Mouse (Mus musculus) cerebellum, adult 2 months (tissue): ENCODE measurements at regions not wholly inside any gene's neighbourhood (a gene's known extent, or its start where the extent isn't known, plus 50 kb on each side); places are given as distances from the start of the nearest gene placed in this dataset.
A peak's percentile ranks its signal among the peaks of the same experiment; 100 is the strongest.

Experiments used
- DNase-seq, 2 experiments: peaks; one replicate each; pipeline ENCODE4 v3.0.0; 2021
- H3K27ac ChIP-seq: fragments of 200-500 bp; 2 replicates; pipeline ENCODE4 v1.5.1; 2012; ENCODE audit warnings: low read length, control low read depth, inconsistent platforms; ENCODE audit not compliant: insufficient read depth
- H3K27me3 ChIP-seq: fragments of 200-500 bp; 2 replicates; pipeline ENCODE4 v1.6.1; 2012; ENCODE audit warnings: inconsistent platforms, mild to moderate bottlenecking, low read length, moderate library complexity; ENCODE audit not compliant: control insufficient read depth, insufficient read depth
- H3K4me1 ChIP-seq: fragments of 200-500 bp; 2 replicates; pipeline ENCODE4 v1.6.1; 2011; ENCODE audit warnings: low read length; ENCODE audit not compliant: control insufficient read depth, insufficient read depth
- H3K4me3 ChIP-seq: fragments of 200-500 bp; replicated peaks from 2 replicates; pipeline ENCODE3; 2011; ENCODE audit warnings: mild to moderate bottlenecking, low read depth, low read length, control low read depth; ENCODE audit not compliant: insufficient read depth
- CTCF ChIP-seq: fragments of 200-500 bp; IDR thresholded peaks from 2 replicates; pipeline ENCODE4 v1.5.1; 2011; ENCODE audit warnings: low read depth, mild to moderate bottlenecking, control low read depth, low read length, moderate library complexity, borderline replicate concordance; ENCODE audit not compliant: insufficient read depth
- POLR2A ChIP-seq: fragments of 200-500 bp; IDR thresholded peaks from 2 replicates; pipeline ENCODE4 v1.6.1; 2011; ENCODE audit warnings: low read length, control low read depth, borderline replicate concordance; ENCODE audit not compliant: insufficient read depth
- WGBS: fragments of 180-500 bp; shearing (Covaris S2); methylation state at CpG from one replicate; pipeline ENCODE4 v1.1.7; 2018; 5-methylcytosine and 5-hydroxymethylcytosine counted together

DNA sequence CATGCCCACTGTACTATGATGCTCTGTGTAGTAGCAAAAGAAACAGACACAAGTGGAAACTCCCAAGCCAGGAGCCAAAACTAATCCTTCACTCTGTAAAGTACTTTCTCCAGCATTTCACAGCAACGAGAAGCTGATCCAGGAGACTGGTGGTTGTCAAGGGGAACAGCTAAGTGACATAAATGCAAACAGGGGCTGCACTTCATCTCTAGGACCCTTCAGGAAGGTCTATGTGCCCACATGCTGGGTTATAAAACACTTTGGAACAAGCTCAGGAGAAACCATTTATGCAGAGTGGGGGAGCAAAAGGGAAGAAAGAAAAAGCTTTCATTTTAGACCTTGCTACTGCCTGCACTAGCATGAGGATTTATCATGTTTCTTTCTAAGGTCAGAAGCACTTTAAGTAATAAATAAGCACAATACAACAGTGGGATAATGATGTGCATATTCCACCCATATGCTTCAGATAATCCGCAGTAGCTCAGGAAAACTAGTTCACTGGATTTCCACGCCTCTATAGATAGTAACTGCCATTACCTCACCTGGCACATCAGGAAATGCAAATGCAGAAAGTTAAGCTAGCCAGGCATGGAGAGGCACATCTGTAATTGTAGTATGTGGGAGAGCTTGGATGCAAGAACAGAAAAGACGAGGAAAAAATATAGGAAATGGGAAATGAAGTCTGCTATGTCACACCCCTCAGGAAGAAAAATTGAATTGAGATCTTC is 73.6 kb upstream of the Arhgap18 start:
- TF ChIP-seq CTCF (no peak), POLR2A (no peak)
- Histone ChIP-seq H3K4me1 (no peaks in the 10 kb centered on the region), H3K27me3 (no peaks in the 10 kb centered on the region), H3K27ac (no peak overlapping the region), H3K4me3 (no peak overlapping the region)
- 69% methylated on average over 4 of the region's 4 CpGs for WGBS
- no peak for DNase-seq

GRCm38 (mm10) chr10:26694761-26695160 is 58.5 kb upstream of the Arhgap18 start:
- no peaks in the 10 kb centered on the region for H3K27me3 ChIP-seq
- H3K27ac ChIP-seq: no peak overlapping the region
- 43% methylated on average over 2 of the region's 2 CpGs for WGBS
- no peak overlapping the region for H3K4me3 ChIP-seq
- TF ChIP-seq CTCF (no peak), POLR2A (no peak)
- no peak for DNase-seq
- H3K4me1 ChIP-seq: no peaks in the 10 kb centered on the region

GRCm38 (mm10) chr10:26695212-26695933 is 57.8 kb upstream of the Arhgap18 start:
- Histone ChIP-seq H3K4me3 (no peak overlapping the region), H3K27me3 (no peaks in the 10 kb centered on the region), H3K27ac (no peak overlapping the region), H3K4me1 (no peaks in the 10 kb centered on the region)
- 4% methylated on average over 25 of the region's 25 CpGs for WGBS
- peak; percentile 1 to 10 for DNase-seq
- no peak for TF ChIP-seq POLR2A
- TF ChIP-seq CTCF: no peak
